In the genomic region with DNA sequence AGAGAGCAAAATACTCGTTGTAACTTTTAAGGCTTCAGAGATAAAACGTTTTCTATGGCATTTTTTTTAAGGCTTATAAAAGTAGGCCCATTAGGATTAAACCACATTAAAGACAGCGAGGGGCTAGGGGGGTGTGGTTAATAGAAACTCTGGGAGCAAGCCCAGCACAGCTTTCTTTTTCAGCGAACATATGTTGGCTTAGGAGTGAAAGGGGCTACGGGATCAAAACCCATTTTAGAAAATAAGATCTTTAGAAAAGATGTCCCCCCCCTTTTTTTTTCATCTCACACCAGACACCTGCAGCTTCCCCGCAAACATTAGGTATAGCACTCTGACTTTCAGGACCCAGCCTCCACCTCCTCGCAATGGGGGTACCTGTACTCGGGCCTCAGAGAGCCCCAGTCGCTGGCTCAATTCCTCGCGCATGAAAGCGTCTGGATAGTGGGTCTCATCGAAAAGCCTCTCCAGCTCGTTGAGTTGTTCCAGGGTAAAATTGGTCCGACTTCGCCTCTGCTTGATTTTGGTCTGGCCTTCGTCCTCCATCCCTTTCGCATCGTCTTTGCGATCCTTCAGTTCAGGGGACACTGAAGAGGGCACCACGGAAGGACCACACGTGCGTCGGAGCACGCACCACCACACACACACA, we compare ENCODE assay signal across 10 mouse cellular contexts. TPM values are rescaled to one million over a fixed set of nuclear protein-coding genes. Genes with fewer than 3 reads are reported as not detected.
DNase-seq lines count a peak whose midpoint lies in the region; ATAC-seq and TF ChIP-seq lines count a peak whose summit lies in the region.
"Had no signal": no experiment of that assay in that cellular context is flagged by ENCODE, and none has a peak within 500 bp of the region (broad histone marks: within the 10 kb centered on the region; RNA-seq: fewer than 3 reads in every experiment).

No protein-coding gene starts in this region.

- H3K27me3 ChIP-seq in lung, embryonic 14.5 days (ENCODE audit: insufficient read depth, low read length) = peaks cover 97% of the 10 kb centered on the region
- H3K27me3 ChIP-seq in embryonic facial prominence, embryonic 12.5 days = peaks cover 53% of the 10 kb centered on the region
- H3K27me3 ChIP-seq in limb, embryonic 13.5 days = peaks cover 79% of the 10 kb centered on the region
- peaks cover 7% of the 10 kb centered on the region; the same call in 1 of the 2 replicates for H3K27me3 ChIP-seq in splenic B cell, adult 2 months (ENCODE audit: control insufficient read depth, insufficient read depth, low read length, poor library complexity, severe bottlenecking)
- H3K27me3 ChIP-seq: Patski had no signal

- TF ChIP-seq CTCF in lung, embryonic 14.5 days (IDR thresholded peaks at IDR 0.05; ENCODE audit: low read depth) = no peak

- H3K4me1 ChIP-seq in lung, embryonic 14.5 days (ENCODE audit: insufficient read depth) = 0 out of 2 replicates have a peak, but pooled peaks cover 4% of the 10 kb centered on the region
- H3K4me1 ChIP-seq in embryonic facial prominence, embryonic 12.5 days = peaks cover 27% of the 10 kb centered on the region
- H3K4me1 ChIP-seq in limb, embryonic 13.5 days = peaks cover 28% of the 10 kb centered on the region

- WGBS in lung, embryonic 14.5 days = 1% methylated on average over 25 of the region's 25 CpGs
- WGBS in embryonic facial prominence, embryonic 12.5 days = under 1% methylated on average over 25 of the region's 25 CpGs
- WGBS in limb, embryonic 13.5 days = 2% methylated on average over 25 of the region's 25 CpGs

- H3K9me3 ChIP-seq in lung, embryonic 14.5 days (ENCODE audit: low read depth, low read length) = no peaks in the 10 kb centered on the region
- no peaks in the 10 kb centered on the region for H3K9me3 ChIP-seq in embryonic facial prominence, embryonic 12.5 days
- no peaks in the 10 kb centered on the region for H3K9me3 ChIP-seq in limb, embryonic 13.5 days
- H3K9me3 ChIP-seq: kidney, embryonic 15.5 days; liver, embryonic 12.5 days had no signal

- H3K36me3 ChIP-seq in lung, embryonic 14.5 days (ENCODE audit: insufficient read depth) = no peaks in the 10 kb centered on the region
- H3K36me3 ChIP-seq in embryonic facial prominence, embryonic 12.5 days = no peaks in the 10 kb centered on the region
- H3K36me3 ChIP-seq in limb, embryonic 13.5 days = no peaks in the 10 kb centered on the region; the same call in 1 of the 2 replicates
- no peaks in the 10 kb centered on the region for H3K36me3 ChIP-seq in splenic B cell, adult 2 months (ENCODE audit: control insufficient read depth, insufficient read depth, low read length, poor library complexity, severe bottlenecking)
- H3K36me3 ChIP-seq: kidney, embryonic 15.5 days; liver, embryonic 12.5 days had no signal

- DNase-seq in lung, embryonic 14.5 days = peak; percentile 26
- DNase-seq in lung, adult 18-20 months = no peak
- peak; percentile 29 for DNase-seq in splenic B cell, adult 2 months (ENCODE audit: low read depth, low spot score)
- DNase-seq in testis, postnatal 14 days (ENCODE audit: low spot score) = no peak

- no peak overlapping the region for H3K9ac ChIP-seq in lung, embryonic 14.5 days
- H3K9ac ChIP-seq in embryonic facial prominence, embryonic 12.5 days = peak overlapping the region; percentile 76
- peak overlapping the region; percentile 93 for H3K9ac ChIP-seq in limb, embryonic 13.5 days
- H3K9ac ChIP-seq: kidney, embryonic 15.5 days; liver, embryonic 12.5 days had no signal

- no peak for ATAC-seq in lung, embryonic 14.5 days (ENCODE audit: insufficient read depth)
- no peak for ATAC-seq in embryonic facial prominence, embryonic 12.5 days (ENCODE audit: insufficient number of reproducible peaks, insufficient read depth, low FRiP score, low TSS enrichment)
- ATAC-seq in limb, embryonic 13.5 days (ENCODE audit: low FRiP score, low read depth) = no peak
- no peak for ATAC-seq in frontal cortex, adult (ENCODE audit: low TSS enrichment)
- ATAC-seq: liver, embryonic 12.5 days; Patski had no signal

- no peak overlapping the region for H3K27ac ChIP-seq in lung, embryonic 14.5 days (ENCODE audit: low read depth)
- H3K27ac ChIP-seq in embryonic facial prominence, embryonic 12.5 days = peak overlapping the region; percentile 64
- peak overlapping the region; percentile 97 for H3K27ac ChIP-seq in limb, embryonic 13.5 days
- H3K27ac ChIP-seq: kidney, embryonic 15.5 days; liver, embryonic 12.5 days had no signal

- H3K4me2 ChIP-seq in lung, embryonic 14.5 days = no peak overlapping the region
- peak overlapping the region; percentile 66 for H3K4me2 ChIP-seq in embryonic facial prominence, embryonic 12.5 days (replicated peaks)
- H3K4me2 ChIP-seq in limb, embryonic 13.5 days (replicated peaks) = peak overlapping the region; percentile 73

- no peak overlapping the region for H3K4me3 ChIP-seq in lung, embryonic 14.5 days (ENCODE audit: low read depth, low read length)
- H3K4me3 ChIP-seq in embryonic facial prominence, embryonic 12.5 days = peak overlapping the region; percentile 54
- H3K4me3 ChIP-seq in limb, embryonic 13.5 days = peak overlapping the region; percentile 64
- H3K4me3 ChIP-seq: kidney, embryonic 15.5 days had no signal

RNA-seq across cellular contexts. Expression of a gene that starts 3.3 kb away (rescaled TPM):
- 38.1 and 38.9 TPM in 2 replicates for polyA plus RNA-seq in lung, embryonic 14.5 days (2014; fragmentation: Nextera tagmentation; extraction: Ambion mirVana)
- polyA plus RNA-seq in embryonic facial prominence, embryonic 12.5 days (2016; fragmentation: Nextera tagmentation; extraction: Ambion mirVana) = 47.3 and 48.2 TPM in 2 replicates
- polyA plus RNA-seq in limb, embryonic 13.5 days (2015; fragmentation: Nextera tagmentation; extraction: Ambion mirVana) = 44.8 and 46.7 TPM in 2 replicates

RNA-seq across cellular contexts. Expression of a gene that starts 3.6 kb away (rescaled TPM):
- polyA plus RNA-seq in lung, embryonic 14.5 days (2014; fragmentation: Nextera tagmentation; extraction: Ambion mirVana) = 0.26 and 2.0 TPM in 2 replicates
- 31.6 and 38.4 TPM in 2 replicates for polyA plus RNA-seq in embryonic facial prominence, embryonic 12.5 days (2016; fragmentation: Nextera tagmentation; extraction: Ambion mirVana)
- 61.6 and 65.2 TPM in 2 replicates for polyA plus RNA-seq in limb, embryonic 13.5 days (2015; fragmentation: Nextera tagmentation; extraction: Ambion mirVana)

Comparison
In these comparisons a context has a peak if more than half of its experiments do, and no peak if none do; other contexts are left out.
1. DNase-seq: peak in lung, embryonic 14.5 days (single experiment) and splenic B cell, adult 2 months (single experiment); none in lung, adult 18-20 months (0 of 2) and testis, postnatal 14 days (single experiment).
2. RNA of a gene that starts 3.6 kb away (polyA plus RNA-seq): 61.6 to 65.2 TPM in limb, embryonic 13.5 days and 31.6 to 38.4 TPM in embryonic facial prominence, embryonic 12.5 days; 0.26 to 2.0 TPM in lung, embryonic 14.5 days; every median in the first group is over 10 times any median in the second.